Mouse (Mus musculus): Measurements from ENCODE around the gene Arl4d. TPM values are rescaled to one million over a fixed set of nuclear protein-coding genes. Genes with fewer than 3 reads are reported as not detected.

The Arl4d gene
- polyA plus RNA-seq, 1 experiment from 2014 or later = 6.3 TPM

DNA sequence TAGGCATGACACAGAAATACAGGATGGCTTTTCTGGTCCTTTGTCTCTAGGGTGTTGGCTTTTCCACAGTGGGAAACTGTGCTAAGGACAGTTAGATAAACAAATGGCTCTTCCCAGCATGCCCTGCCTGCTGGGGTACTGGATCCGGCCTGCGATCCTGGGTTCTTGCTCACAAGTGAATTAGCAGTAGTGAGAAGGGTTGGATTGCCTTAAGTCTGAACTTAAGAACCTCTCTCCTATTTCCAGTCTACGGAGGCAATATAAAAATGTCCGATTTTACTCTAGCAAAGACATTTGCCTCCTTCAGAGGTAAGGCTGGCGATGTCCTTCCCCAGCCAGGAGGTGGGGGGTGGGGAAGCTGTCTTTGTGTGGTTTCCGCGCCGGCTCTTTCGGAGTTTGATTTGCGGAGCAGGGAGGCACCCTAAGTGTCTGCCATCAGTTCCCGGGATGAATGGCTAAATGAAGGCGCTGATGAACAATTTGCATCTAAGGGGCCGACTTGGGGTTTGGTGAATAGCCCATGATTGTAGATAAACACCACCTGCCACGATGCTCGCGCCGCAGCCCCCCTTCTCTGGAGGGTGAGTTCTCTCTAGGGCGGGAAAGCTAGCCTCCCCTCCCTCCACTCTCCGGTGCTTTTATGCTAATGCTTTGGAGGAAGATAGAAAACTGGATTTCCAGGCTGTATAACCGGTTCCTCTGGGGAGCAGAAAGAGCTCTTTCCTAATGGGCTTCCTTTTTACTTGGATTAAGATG lies 30.7 kb downstream of the Arl4d start:
- Histone ChIP-seq H3K9ac (ENCODE audit: low read depth, low read length) (peak overlapping the region; percentile 13; the same call in 1 of the 2 replicates), H3K4me3 (ENCODE audit: low read depth, low read length) (0 out of 2 replicates have a peak overlapping the region, but pooled peaks have one; percentile 14), H3K9me3 (ENCODE audit: control insufficient read depth) (no peaks in the 10 kb centered on the region), H3K4me1 (replicated peaks; ENCODE audit: control insufficient read depth, insufficient read depth, low read length) (0 out of 2 replicates have a peak, but pooled peaks cover 7% of the 10 kb centered on the region), H3K36me3 (ENCODE audit: control insufficient read depth, insufficient read depth) (no peaks in the 10 kb centered on the region), H3K27me3 (replicated peaks; ENCODE audit: control insufficient read depth, insufficient read depth, low read length) (no peaks in the 10 kb centered on the region), H3K4me2 (replicated peaks; ENCODE audit: low read depth) (peak overlapping the region; percentile 56), H3K27ac (ENCODE audit: low read depth, low read length) (no peak overlapping the region)
- no peak for ATAC-seq
- TF ChIP-seq CTCF (IDR thresholded peaks at IDR 0.05; ENCODE audit: low read depth) = no peak
- WGBS = 4% methylated on average over 20 of the region's 20 CpGs

- Histone ChIP-seq H3K4me2 (replicated peaks; ENCODE audit: low read depth) (no peak overlapping the region), H3K4me3 (ENCODE audit: low read depth, low read length) (no peak overlapping the region), H3K27ac (ENCODE audit: low read depth, low read length) (no peak overlapping the region), H3K36me3 (ENCODE audit: control insufficient read depth, insufficient read depth) (no peaks in the 10 kb centered on the region), H3K4me1 (replicated peaks; ENCODE audit: control insufficient read depth, insufficient read depth, low read length) (0 out of 2 replicates have a peak, but pooled peaks cover 7% of the 10 kb centered on the region), H3K27me3 (replicated peaks; ENCODE audit: control insufficient read depth, insufficient read depth, low read length) (no peaks in the 10 kb centered on the region), H3K9ac (ENCODE audit: low read depth, low read length) (no peak overlapping the region), H3K9me3 (ENCODE audit: control insufficient read depth) (no peaks in the 10 kb centered on the region)
- no peak for TF ChIP-seq CTCF (IDR thresholded peaks at IDR 0.05; ENCODE audit: low read depth)
- 73% methylated on average over 9 of the region's 9 CpGs for WGBS
- no peak for ATAC-seq
These were observed 32.0 kb downstream of the Arl4d start for GRCm38 (mm10) chr11:101697156-101697861.

DNA sequence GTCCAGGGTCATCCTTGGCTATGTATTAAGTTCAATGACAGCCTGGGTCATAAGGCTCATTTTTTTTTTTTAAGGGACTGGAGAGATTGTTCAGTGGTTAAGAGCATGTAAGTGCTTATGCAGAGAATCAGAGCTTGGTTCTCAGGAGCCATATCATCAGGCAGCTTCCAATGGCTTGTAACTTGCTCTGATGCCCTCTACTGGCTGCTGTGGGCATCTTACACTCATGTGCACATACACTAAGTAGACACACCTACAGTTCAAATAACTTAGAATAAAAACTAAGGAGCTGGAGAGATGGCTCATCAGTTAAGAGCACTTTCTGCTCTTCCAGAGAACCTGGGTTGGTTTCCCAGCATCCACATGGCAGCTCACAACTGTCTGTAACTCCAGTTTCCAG lies 32.8 kb downstream of the Arl4d start:
- no peaks in the 10 kb centered on the region for H3K27me3 ChIP-seq (replicated peaks; ENCODE audit: control insufficient read depth, insufficient read depth, low read length)
- no peak for ATAC-seq
- H3K4me3 ChIP-seq (ENCODE audit: low read depth, low read length) = no peak overlapping the region
- 0 out of 2 replicates have a peak, but pooled peaks cover 7% of the 10 kb centered on the region for H3K4me1 ChIP-seq (replicated peaks; ENCODE audit: control insufficient read depth, insufficient read depth, low read length)
- H3K27ac ChIP-seq (ENCODE audit: low read depth, low read length) = no peak overlapping the region
- no peak overlapping the region for H3K4me2 ChIP-seq (replicated peaks; ENCODE audit: low read depth)
- no peak for TF ChIP-seq CTCF (IDR thresholded peaks at IDR 0.05; ENCODE audit: low read depth)
- no peak overlapping the region for H3K9ac ChIP-seq (ENCODE audit: low read depth, low read length)
- no peaks in the 10 kb centered on the region for H3K9me3 ChIP-seq (ENCODE audit: control insufficient read depth)
- H3K36me3 ChIP-seq (ENCODE audit: control insufficient read depth, insufficient read depth) = no peaks in the 10 kb centered on the region

DNA sequence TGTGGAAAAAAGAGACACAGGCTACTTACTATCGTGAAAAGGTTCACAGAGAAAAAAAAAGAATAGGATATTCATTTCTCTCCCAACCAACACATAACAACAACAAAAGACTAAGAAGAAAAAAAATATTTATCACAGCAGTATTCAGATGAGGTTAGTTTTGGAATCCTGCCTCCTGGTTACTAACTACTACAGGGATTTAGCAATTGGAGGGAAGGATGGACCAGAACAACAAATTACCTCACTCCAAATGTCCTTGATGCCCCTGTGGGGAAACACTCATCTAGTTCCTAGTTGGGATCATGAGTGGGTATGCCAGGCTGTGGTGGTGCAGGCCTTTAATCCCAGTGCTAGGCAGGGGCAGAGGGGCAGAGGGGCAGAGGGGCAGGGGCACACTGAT lies 34.2 kb downstream of the Arl4d start:
- Histone ChIP-seq H3K36me3 (ENCODE audit: control insufficient read depth, insufficient read depth) (no peaks in the 10 kb centered on the region), H3K9ac (ENCODE audit: low read depth, low read length) (no peak overlapping the region), H3K27me3 (replicated peaks; ENCODE audit: control insufficient read depth, insufficient read depth, low read length) (no peaks in the 10 kb centered on the region), H3K4me2 (replicated peaks; ENCODE audit: low read depth) (no peak overlapping the region), H3K4me3 (ENCODE audit: low read depth, low read length) (no peak overlapping the region), H3K4me1 (replicated peaks; ENCODE audit: control insufficient read depth, insufficient read depth, low read length) (peaks cover 7% of the 10 kb centered on the region; the same call in 1 of the 2 replicates), H3K27ac (ENCODE audit: low read depth, low read length) (no peak overlapping the region), H3K9me3 (ENCODE audit: control insufficient read depth) (no peaks in the 10 kb centered on the region)
- WGBS = 76% methylated on average over 1 of the region's 1 CpGs
- no peak for TF ChIP-seq CTCF (IDR thresholded peaks at IDR 0.05; ENCODE audit: low read depth)
- ATAC-seq = no peak

DNA sequence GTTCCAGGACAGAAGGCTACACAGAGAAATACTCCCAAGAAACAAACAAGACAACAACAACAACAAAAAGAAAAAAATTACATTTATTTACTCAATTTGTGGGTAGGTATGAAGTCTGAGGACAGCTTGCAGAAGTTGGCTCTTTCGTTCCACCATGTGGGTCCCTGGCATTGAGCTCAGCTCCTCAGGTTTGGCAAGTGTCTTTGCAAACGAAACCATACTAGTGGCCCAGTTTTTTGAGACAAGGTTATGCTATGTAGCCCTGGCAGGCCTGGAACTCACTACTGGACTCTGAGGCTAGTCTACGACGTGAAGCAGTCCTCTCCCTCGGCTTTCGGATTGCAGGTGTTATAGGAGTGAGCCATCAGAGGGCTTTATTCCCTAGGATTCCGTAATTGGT lies 34.6 kb downstream of the Arl4d start:
- no peaks in the 10 kb centered on the region for H3K36me3 ChIP-seq (ENCODE audit: control insufficient read depth, insufficient read depth)
- WGBS = 63% methylated on average over 7 of the region's 7 CpGs
- TF ChIP-seq CTCF (IDR thresholded peaks at IDR 0.05; ENCODE audit: low read depth) = no peak
- H3K4me3 ChIP-seq (ENCODE audit: low read depth, low read length) = no peak overlapping the region
- ATAC-seq = no peak
- H3K9me3 ChIP-seq (ENCODE audit: control insufficient read depth) = no peaks in the 10 kb centered on the region
- peaks cover 7% of the 10 kb centered on the region; the same call in 1 of the 2 replicates for H3K4me1 ChIP-seq (replicated peaks; ENCODE audit: control insufficient read depth, insufficient read depth, low read length)
- H3K9ac ChIP-seq (ENCODE audit: low read depth, low read length) = no peak overlapping the region
- H3K27me3 ChIP-seq (replicated peaks; ENCODE audit: control insufficient read depth, insufficient read depth, low read length) = no peaks in the 10 kb centered on the region
- no peak overlapping the region for H3K4me2 ChIP-seq (replicated peaks; ENCODE audit: low read depth)
- H3K27ac ChIP-seq (ENCODE audit: low read depth, low read length) = no peak overlapping the region

- ATAC-seq = peak; percentile 36
- H3K9ac ChIP-seq (ENCODE audit: low read depth, low read length) = no peak overlapping the region
- peaks cover 7% of the 10 kb centered on the region; the same call in 1 of the 2 replicates for H3K4me1 ChIP-seq (replicated peaks; ENCODE audit: control insufficient read depth, insufficient read depth, low read length)
- no peaks in the 10 kb centered on the region for H3K9me3 ChIP-seq (ENCODE audit: control insufficient read depth)
- 8% methylated on average over 12 of the region's 12 CpGs for WGBS
- no peaks in the 10 kb centered on the region for H3K36me3 ChIP-seq (ENCODE audit: control insufficient read depth, insufficient read depth)
- no peak overlapping the region for H3K27ac ChIP-seq (ENCODE audit: low read depth, low read length)
- no peak overlapping the region for H3K4me2 ChIP-seq (replicated peaks; ENCODE audit: low read depth)
- no peak overlapping the region for H3K4me3 ChIP-seq (ENCODE audit: low read depth, low read length)
- no peaks in the 10 kb centered on the region for H3K27me3 ChIP-seq (replicated peaks; ENCODE audit: control insufficient read depth, insufficient read depth, low read length)
- no peak for TF ChIP-seq CTCF (IDR thresholded peaks at IDR 0.05; ENCODE audit: low read depth)
These were observed 35.1 kb downstream of the Arl4d start for GRCm38 (mm10) chr11:101700446-101700845.
